Mouse (Mus musculus): ENCODE measurements around the gene Gas2l1.

DNA sequence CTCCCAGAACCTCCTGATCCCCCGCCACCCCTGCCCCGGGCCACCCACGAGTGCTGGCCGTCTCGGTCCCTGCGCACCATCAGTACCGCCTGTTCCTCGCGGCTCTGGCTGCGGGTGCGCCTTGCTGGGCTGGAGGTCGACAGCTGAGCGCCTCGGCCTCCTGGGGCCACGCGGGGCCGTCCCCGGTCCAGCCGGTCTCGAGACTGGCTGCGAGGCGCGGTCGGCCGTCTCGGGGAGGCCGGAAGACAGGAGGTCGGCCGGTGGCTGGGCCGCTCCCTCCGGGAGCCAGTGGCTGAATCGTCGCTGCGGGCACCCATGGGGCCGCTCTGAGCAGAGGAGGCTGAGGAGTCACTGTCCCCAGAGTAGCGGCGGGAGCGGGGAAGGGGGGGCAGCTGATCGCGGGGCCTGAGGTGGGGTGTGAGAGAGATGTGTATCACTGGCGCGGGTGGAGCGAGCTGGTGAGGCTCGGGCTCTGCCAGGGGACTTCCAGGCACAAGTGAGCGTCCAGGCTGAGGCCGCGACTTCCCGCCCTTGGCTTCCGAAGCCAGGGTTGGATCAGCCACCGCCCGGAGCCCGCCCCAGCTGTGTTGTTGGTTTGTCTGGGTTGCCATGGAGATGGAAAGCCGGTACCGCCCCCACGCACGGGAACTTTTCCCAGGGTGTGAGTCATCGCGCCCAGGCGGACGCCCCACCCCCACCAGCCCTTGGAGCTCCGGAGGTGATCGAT is 3.6 kb downstream of the Gas2l1 start:
- TF ChIP-seq ZNF384 (IDR thresholded peaks at IDR 0.05; ENCODE audit: low read depth, low read length) (no peak), USF2 (IDR thresholded peaks at IDR 0.05; ENCODE audit: borderline replicate concordance in 1 of 2, insufficient read depth in 1 of 2, low read depth in 1 of 2, low read length in 2 of 2) (no peak), POLR2AphosphoS2 (IDR thresholded peaks at IDR 0.05; ENCODE audit: low read length) (no peak), BHLHE40 (IDR thresholded peaks at IDR 0.05; ENCODE audit: borderline replicate concordance, low read depth, low read length) (no peak), CHD2 (IDR thresholded peaks at IDR 0.05; ENCODE audit: low read length) (no peak), UBTF (IDR thresholded peaks at IDR 0.05; ENCODE audit: borderline replicate concordance, insufficient read depth, low read depth, low read length) (no peak), POLR2A (IDR thresholded peaks at IDR 0.05; ENCODE audit: control insufficient read depth in 1 of 2, insufficient read depth in 1 of 2, low read depth in 1 of 2, low read length in 2 of 2, poor library complexity in 1 of 2) (no peak), MAX (IDR thresholded peaks at IDR 0.05; ENCODE audit: low read length) (no peak), EP300 (IDR thresholded peaks at IDR 0.05; ENCODE audit: low read depth in 1 of 2, low read length in 2 of 2) (no peak), SMC3 (IDR thresholded peaks at IDR 0.05; ENCODE audit: low read depth, low read length) (no peak), CTCF (IDR thresholded peaks at IDR 0.05 in 2 of 3, conservative IDR thresholded peaks at IDR 0.05 in 1 of 3; ENCODE audit: control insufficient read depth in 1 of 3, insufficient read depth in 1 of 3, low read depth in 2 of 3, low read length in 3 of 3, poor library complexity in 1 of 3, severe bottlenecking in 1 of 3) (no peak), GABPA (IDR thresholded peaks at IDR 0.05; ENCODE audit: low read depth, low read length) (no peak), NRF1 (IDR thresholded peaks at IDR 0.05; ENCODE audit: insufficient read depth, low read depth, low read length, poor library complexity, severe bottlenecking) (no peak), KAT2A (conservative IDR thresholded peaks at IDR 0.05; ENCODE audit: low read depth, low read length) (no peak)
